Mouse (Mus musculus): ENCODE results near the gene Tnfrsf19. TPM values are rescaled to one million over a fixed set of nuclear protein-coding genes. Genes with fewer than 3 reads are reported as not detected.

Tnfrsf19 gene
- polyA plus RNA-seq, 1 experiment from 2014 or later = 36.5 TPM

DNA sequence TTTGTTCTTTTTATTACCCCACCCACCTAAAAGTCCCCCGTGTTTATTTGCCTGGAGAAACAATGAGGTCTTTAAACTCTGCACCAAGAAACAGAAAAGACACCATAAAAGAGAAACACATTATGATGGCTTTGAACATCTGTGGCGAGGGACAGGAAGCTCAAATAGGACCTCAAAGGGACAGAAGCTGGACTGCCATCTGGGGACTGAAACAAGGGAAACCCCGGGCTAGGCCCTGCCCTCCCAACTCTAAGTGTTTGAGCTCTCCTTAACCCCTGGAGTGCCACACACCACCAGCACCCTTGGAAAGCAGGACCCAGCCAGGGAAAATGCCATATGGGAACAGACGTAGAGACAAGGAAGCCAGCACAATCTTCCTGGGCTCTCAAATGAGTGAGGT lies 61.2 kb downstream of the Tnfrsf19 start:
- Histone ChIP-seq H3K27ac (ENCODE audit: low read length) (no peak overlapping the region), H3K9ac (ENCODE audit: low read depth, low read length) (no peak overlapping the region), H3K4me3 (ENCODE audit: low read depth, low read length) (no peak overlapping the region), H3K4me2 (ENCODE audit: low read length) (no peak overlapping the region), H3K9me3 (replicated peaks; ENCODE audit: control insufficient read depth, low read length, poor library complexity, severe bottlenecking) (no peaks in the 10 kb centered on the region), H3K4me1 (ENCODE audit: control insufficient read depth, insufficient read depth, low read length) (peaks cover 9% of the 10 kb centered on the region; the same call in 1 of the 2 replicates), H3K27me3 (ENCODE audit: control insufficient read depth, insufficient read depth, low read depth, low read length) (no peaks in the 10 kb centered on the region), H3K36me3 (ENCODE audit: control insufficient read depth, insufficient read depth, low read length) (no peaks in the 10 kb centered on the region)
- 34% methylated on average over 4 of the region's 4 CpGs for WGBS
- ATAC-seq = no peak

DNA sequence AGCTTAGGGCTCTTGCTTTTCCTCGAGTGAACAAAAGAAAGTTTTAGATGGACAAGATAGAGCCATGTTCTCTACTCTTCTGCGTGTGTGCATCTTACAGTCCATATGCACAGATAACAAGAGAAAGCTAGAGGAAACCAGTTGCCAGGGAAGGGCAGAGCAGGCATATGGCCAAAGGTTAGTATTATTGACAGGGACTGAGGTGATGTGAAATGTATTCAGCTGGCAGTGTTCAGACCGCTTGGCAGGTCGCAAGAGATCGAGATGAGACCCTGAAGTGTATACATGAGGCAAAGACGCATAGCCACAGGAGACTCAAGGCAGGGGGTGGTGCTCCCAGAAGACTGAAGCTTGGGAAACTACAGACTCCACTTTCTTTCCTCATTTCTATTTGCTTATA lies 62.0 kb downstream of the Tnfrsf19 start:
- ATAC-seq = no peak
- Histone ChIP-seq H3K4me2 (ENCODE audit: low read length) (no peak overlapping the region), H3K9me3 (replicated peaks; ENCODE audit: control insufficient read depth, low read length, poor library complexity, severe bottlenecking) (no peaks in the 10 kb centered on the region), H3K27me3 (ENCODE audit: control insufficient read depth, insufficient read depth, low read depth, low read length) (no peaks in the 10 kb centered on the region), H3K36me3 (ENCODE audit: control insufficient read depth, insufficient read depth, low read length) (no peaks in the 10 kb centered on the region), H3K4me3 (ENCODE audit: low read depth, low read length) (no peak overlapping the region), H3K9ac (ENCODE audit: low read depth, low read length) (no peak overlapping the region), H3K4me1 (ENCODE audit: control insufficient read depth, insufficient read depth, low read length) (peaks cover 9% of the 10 kb centered on the region; the same call in 1 of the 2 replicates), H3K27ac (ENCODE audit: low read length) (no peak overlapping the region)
- WGBS = 64% methylated on average over 6 of the region's 6 CpGs

DNA sequence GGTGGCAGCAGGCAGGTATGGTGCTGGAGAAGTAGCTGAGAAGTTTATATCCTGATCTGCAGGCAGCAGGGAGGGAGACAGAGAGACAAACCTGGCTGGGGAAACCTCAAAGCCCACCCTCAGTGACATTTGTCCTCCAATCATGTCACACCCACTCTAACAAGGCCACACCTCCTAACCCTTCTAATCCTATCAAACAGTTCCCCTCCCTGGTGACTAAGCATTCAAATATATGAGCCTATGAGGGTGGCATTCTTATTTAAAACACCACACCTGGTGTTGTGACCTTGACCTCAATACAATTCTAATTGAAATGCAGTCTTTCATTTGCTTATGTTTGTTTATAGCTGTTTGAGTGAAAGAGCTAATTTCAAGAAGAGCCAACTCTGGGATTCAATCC lies 64.2 kb downstream of the Tnfrsf19 start:
- H3K36me3 ChIP-seq (ENCODE audit: control insufficient read depth, insufficient read depth, low read length) = no peaks in the 10 kb centered on the region
- H3K9me3 ChIP-seq (replicated peaks; ENCODE audit: control insufficient read depth, low read length, poor library complexity, severe bottlenecking) = no peaks in the 10 kb centered on the region
- no peak for ATAC-seq
- 0 out of 2 replicates have a peak, but pooled peaks cover 3% of the 10 kb centered on the region for H3K4me1 ChIP-seq (ENCODE audit: control insufficient read depth, insufficient read depth, low read length)
- H3K27ac ChIP-seq (ENCODE audit: low read length) = no peak overlapping the region
- H3K27me3 ChIP-seq (ENCODE audit: control insufficient read depth, insufficient read depth, low read depth, low read length) = no peaks in the 10 kb centered on the region
- H3K4me2 ChIP-seq (ENCODE audit: low read length) = no peak overlapping the region
- H3K9ac ChIP-seq (ENCODE audit: low read depth, low read length) = no peak overlapping the region
- no peak overlapping the region for H3K4me3 ChIP-seq (ENCODE audit: low read depth, low read length)

DNA sequence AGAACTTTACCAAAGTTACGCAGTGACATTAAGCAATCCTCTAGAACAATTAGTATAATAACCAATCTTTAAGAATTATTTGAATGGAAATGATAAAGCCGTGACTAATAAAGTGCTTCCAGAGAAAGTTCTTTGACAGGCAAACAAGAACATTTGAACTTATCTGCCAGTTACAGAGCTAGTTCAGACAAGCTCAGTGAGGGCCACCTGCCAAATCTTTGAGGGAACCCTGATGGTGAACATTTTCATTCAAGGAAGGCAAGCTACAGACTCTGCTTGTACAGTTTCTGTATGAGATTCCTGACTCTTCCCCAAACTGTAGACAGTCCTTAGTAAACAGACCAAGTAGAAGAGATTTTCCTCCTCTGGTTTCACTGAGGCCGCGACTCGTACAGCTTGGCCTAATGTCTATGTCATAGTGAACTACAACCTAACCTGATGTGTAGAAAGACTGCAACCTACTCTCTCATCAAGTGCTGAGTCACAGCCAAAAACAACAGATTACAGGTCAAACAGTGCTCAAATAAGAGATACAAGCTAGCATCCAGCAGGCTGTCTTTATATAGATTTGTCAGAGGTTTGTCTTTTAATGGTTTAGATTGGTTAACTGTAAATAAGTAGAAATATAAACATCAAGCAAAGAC lies 65.9 kb downstream of the Tnfrsf19 start:
- ATAC-seq = no peak
- no peaks in the 10 kb centered on the region for H3K27me3 ChIP-seq (ENCODE audit: control insufficient read depth, insufficient read depth, low read depth, low read length)
- H3K4me3 ChIP-seq (ENCODE audit: low read depth, low read length) = no peak overlapping the region
- no peak overlapping the region for H3K4me2 ChIP-seq (ENCODE audit: low read length)
- WGBS = 94% methylated on average over 5 of the region's 5 CpGs
- no peaks in the 10 kb centered on the region for H3K9me3 ChIP-seq (replicated peaks; ENCODE audit: control insufficient read depth, low read length, poor library complexity, severe bottlenecking)
- 0 out of 2 replicates have a peak, but pooled peaks cover 3% of the 10 kb centered on the region for H3K4me1 ChIP-seq (ENCODE audit: control insufficient read depth, insufficient read depth, low read length)
- no peak overlapping the region for H3K9ac ChIP-seq (ENCODE audit: low read depth, low read length)
- H3K27ac ChIP-seq (ENCODE audit: low read length) = no peak overlapping the region
- no peaks in the 10 kb centered on the region for H3K36me3 ChIP-seq (ENCODE audit: control insufficient read depth, insufficient read depth, low read length)

DNA sequence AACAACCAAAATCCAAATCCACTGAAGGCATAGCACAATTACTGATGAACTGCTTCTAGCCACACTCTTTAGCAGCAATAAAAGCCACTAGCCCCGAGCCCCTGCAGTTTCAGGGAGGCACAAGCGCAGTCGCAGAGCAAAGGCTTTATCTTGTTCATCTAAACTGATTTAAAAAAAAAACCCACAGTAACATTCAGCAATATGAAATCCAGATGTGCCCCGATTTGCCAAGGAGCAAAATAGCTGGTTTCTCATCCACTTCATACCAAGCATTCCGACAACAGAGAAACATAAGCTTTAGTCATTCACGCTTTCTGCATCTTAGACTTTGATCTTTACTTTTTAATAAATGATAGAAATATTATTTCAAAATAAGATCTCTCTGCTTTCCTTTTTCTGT lies 68.2 kb downstream of the Tnfrsf19 start:
- Histone ChIP-seq H3K4me2 (ENCODE audit: low read length) (no peak overlapping the region), H3K4me1 (ENCODE audit: control insufficient read depth, insufficient read depth, low read length) (no peaks in the 10 kb centered on the region), H3K9ac (ENCODE audit: low read depth, low read length) (no peak overlapping the region), H3K27me3 (ENCODE audit: control insufficient read depth, insufficient read depth, low read depth, low read length) (no peaks in the 10 kb centered on the region), H3K27ac (ENCODE audit: low read length) (no peak overlapping the region), H3K4me3 (ENCODE audit: low read depth, low read length) (no peak overlapping the region), H3K9me3 (replicated peaks; ENCODE audit: control insufficient read depth, low read length, poor library complexity, severe bottlenecking) (no peaks in the 10 kb centered on the region), H3K36me3 (ENCODE audit: control insufficient read depth, insufficient read depth, low read length) (0 out of 2 replicates have a peak, but pooled peaks cover 4% of the 10 kb centered on the region)
- ATAC-seq = no peak
- 69% methylated on average over 6 of the region's 6 CpGs for WGBS

DNA sequence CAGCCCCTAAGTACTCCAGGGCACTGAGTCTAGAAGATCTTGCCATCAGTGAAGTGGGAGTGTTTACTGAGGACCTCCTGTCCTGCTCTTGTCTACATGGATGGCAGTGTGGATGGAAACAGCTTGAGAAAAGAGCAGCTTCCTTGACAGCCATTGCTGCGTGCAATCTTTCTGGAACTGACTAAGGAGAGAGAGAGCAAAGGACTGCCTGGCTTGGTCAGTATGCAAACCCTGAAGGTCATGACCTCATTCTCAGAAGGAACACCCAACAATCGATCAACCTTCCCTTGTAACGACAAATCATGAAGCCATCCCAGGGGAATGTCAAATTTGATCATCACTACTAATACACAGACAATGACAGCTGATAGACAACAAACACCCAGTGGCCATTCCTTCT lies 70.1 kb downstream of the Tnfrsf19 start:
- Histone ChIP-seq H3K36me3 (ENCODE audit: control insufficient read depth, insufficient read depth, low read length) (0 out of 2 replicates have a peak, but pooled peaks cover 4% of the 10 kb centered on the region), H3K4me3 (ENCODE audit: low read depth, low read length) (no peak overlapping the region), H3K9me3 (replicated peaks; ENCODE audit: control insufficient read depth, low read length, poor library complexity, severe bottlenecking) (no peaks in the 10 kb centered on the region), H3K4me2 (ENCODE audit: low read length) (no peak overlapping the region), H3K4me1 (ENCODE audit: control insufficient read depth, insufficient read depth, low read length) (no peaks in the 10 kb centered on the region), H3K27me3 (ENCODE audit: control insufficient read depth, insufficient read depth, low read depth, low read length) (no peaks in the 10 kb centered on the region), H3K9ac (ENCODE audit: low read depth, low read length) (no peak overlapping the region), H3K27ac (ENCODE audit: low read length) (no peak overlapping the region)
- WGBS = 91% methylated on average over 3 of the region's 3 CpGs
- no peak for ATAC-seq

DNA sequence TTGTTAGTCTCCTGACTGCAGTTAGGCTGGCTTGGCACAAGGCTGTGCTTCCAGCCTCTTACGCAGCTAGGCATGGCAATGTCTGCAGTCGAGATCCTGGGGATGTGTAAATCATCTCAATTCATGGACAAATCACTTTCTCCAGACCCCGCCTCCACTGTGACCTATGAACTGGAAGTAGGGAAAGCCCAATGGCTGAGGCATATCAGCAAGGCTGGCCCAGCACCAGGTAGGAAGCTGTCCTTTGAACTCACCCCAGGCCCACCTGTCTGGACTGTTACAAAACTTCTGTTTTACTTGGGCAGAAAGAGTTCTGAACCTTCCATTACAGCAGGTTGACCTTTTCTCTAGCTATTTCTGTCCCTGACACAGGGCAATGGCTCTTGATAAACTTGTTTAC lies 70.6 kb downstream of the Tnfrsf19 start:
- no peak for ATAC-seq
- 78% methylated on average over 3 of the region's 3 CpGs for WGBS
- no peaks in the 10 kb centered on the region for H3K4me1 ChIP-seq (ENCODE audit: control insufficient read depth, insufficient read depth, low read length)

DNA sequence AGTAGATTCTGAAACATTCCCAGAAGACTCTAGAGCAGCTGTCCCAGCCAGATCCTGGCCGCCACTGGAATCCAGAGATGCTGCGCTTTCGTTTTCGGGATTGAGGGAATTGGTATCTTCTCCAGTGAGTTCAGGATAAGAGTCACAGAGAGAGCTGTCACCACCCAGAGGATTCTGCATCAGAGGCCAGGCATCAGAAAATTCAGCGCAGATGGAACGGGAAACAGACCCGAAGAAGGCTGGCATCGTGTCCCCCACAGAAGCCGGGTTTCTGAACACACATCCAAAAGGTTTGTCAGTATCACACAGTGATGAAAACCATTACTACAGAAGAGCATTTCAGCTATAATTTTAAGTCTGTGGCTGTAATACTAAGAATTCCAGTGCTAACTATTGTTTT lies 75.3 kb downstream of the Tnfrsf19 start:
- peaks cover 7% of the 10 kb centered on the region; the same call in 1 of the 2 replicates for H3K36me3 ChIP-seq (ENCODE audit: control insufficient read depth, insufficient read depth, low read length)
- WGBS = 94% methylated on average over 9 of the region's 9 CpGs
- H3K4me2 ChIP-seq (ENCODE audit: low read length) = no peak overlapping the region
- H3K4me1 ChIP-seq (ENCODE audit: control insufficient read depth, insufficient read depth, low read length) = no peaks in the 10 kb centered on the region
- no peak overlapping the region for H3K9ac ChIP-seq (ENCODE audit: low read depth, low read length)
- H3K27me3 ChIP-seq (ENCODE audit: control insufficient read depth, insufficient read depth, low read depth, low read length) = no peaks in the 10 kb centered on the region
- no peaks in the 10 kb centered on the region for H3K9me3 ChIP-seq (replicated peaks; ENCODE audit: control insufficient read depth, low read length, poor library complexity, severe bottlenecking)
- ATAC-seq = no peak
- no peak overlapping the region for H3K27ac ChIP-seq (ENCODE audit: low read length)
- H3K4me3 ChIP-seq (ENCODE audit: low read depth, low read length) = no peak overlapping the region

More for the DNA sequence above, 70.6 kb downstream of the Tnfrsf19 start:
- Histone ChIP-seq H3K36me3 (ENCODE audit: control insufficient read depth, insufficient read depth, low read length) (peaks cover 5% of the 10 kb centered on the region; the same call in 1 of the 2 replicates), H3K9me3 (replicated peaks; ENCODE audit: control insufficient read depth, low read length, poor library complexity, severe bottlenecking) (no peaks in the 10 kb centered on the region), H3K27me3 (ENCODE audit: control insufficient read depth, insufficient read depth, low read depth, low read length) (no peaks in the 10 kb centered on the region), H3K4me3 (ENCODE audit: low read depth, low read length) (no peak overlapping the region), H3K27ac (ENCODE audit: low read length) (no peak overlapping the region), H3K4me2 (ENCODE audit: low read length) (no peak overlapping the region), H3K9ac (ENCODE audit: low read depth, low read length) (no peak overlapping the region)

DNA sequence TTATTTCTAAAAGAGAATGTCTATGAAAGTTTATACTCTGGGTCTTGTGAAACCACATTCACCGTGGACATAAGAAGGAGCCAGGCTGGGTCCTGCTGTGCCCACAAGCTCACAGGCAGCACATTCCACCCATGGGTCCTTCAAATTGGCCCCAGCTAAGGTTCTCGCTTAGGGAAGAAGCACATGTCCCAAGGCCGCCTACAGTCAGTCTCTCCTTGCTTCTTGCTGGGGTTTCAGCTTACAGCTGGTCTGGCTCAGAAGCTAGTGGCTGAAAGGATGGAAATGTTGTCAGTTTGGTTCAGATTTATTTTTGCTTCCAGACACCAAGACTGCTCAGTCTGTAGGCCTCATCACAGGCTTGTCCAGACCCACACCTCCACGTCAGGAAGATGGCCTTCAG lies 80.2 kb downstream of the Tnfrsf19 start:
- Histone ChIP-seq H3K4me1 (ENCODE audit: control insufficient read depth, insufficient read depth, low read length) (no peaks in the 10 kb centered on the region), H3K27me3 (ENCODE audit: control insufficient read depth, insufficient read depth, low read depth, low read length) (no peaks in the 10 kb centered on the region), H3K4me3 (ENCODE audit: low read depth, low read length) (no peak overlapping the region), H3K36me3 (ENCODE audit: control insufficient read depth, insufficient read depth, low read length) (peaks cover 3% of the 10 kb centered on the region; the same call in 1 of the 2 replicates), H3K9me3 (replicated peaks; ENCODE audit: control insufficient read depth, low read length, poor library complexity, severe bottlenecking) (no peaks in the 10 kb centered on the region), H3K4me2 (ENCODE audit: low read length) (no peak overlapping the region), H3K9ac (ENCODE audit: low read depth, low read length) (no peak overlapping the region), H3K27ac (ENCODE audit: low read length) (no peak overlapping the region)
- no peak for ATAC-seq
- 93% methylated on average over 4 of the region's 4 CpGs for WGBS

All from midbrain, embryonic 16.5 days (tissue).